Mouse (Mus musculus) kidney, embryonic 15.5 days (tissue): Measurements from ENCODE around the gene Gm8082. TPM values are rescaled to one million over a fixed set of nuclear protein-coding genes. Genes with fewer than 3 reads are reported as not detected.
"Not testable (repeated sequence)": the region's sequence is repeated elsewhere in the genome, so short reads cannot be mapped to it uniquely, and the experiment has no call there.

ENCODE experiments used
- ATAC-seq: fragments of 200-750 bp; cut with Nextera tagmentation; replicated peaks from 2 replicates; pipeline ENCODE4 v1.8.0; 2017; ENCODE audit warnings: moderate TSS enrichment; ENCODE audit not compliant: low FRiP score
- H3K27ac ChIP-seq: fragments of 300-500 bp; sonication (generic); 2 replicates; pipeline ENCODE4 v1.5.1; 2015; ENCODE audit warnings: mild to moderate bottlenecking, inconsistent platforms
- H3K27me3 ChIP-seq: fragments of 300-500 bp; sonication (generic); 2 replicates; pipeline ENCODE4 v1.6.1; 2015; ENCODE audit warnings: inconsistent platforms
- H3K36me3 ChIP-seq: fragments of 300-500 bp; sonication (generic); 2 replicates; pipeline ENCODE4 v1.6.1; 2015; ENCODE audit warnings: inconsistent platforms
- H3K4me1 ChIP-seq: fragments of 300-500 bp; sonication (generic); 2 replicates; pipeline ENCODE4 v1.6.1; 2015; ENCODE audit warnings: inconsistent platforms
- H3K4me2 ChIP-seq: fragments of 300-500 bp; sonication (generic); 2 replicates; pipeline ENCODE4 v1.6.1; 2015; ENCODE audit warnings: moderate library complexity, mild to moderate bottlenecking, inconsistent platforms
- H3K4me3 ChIP-seq: fragments of 300-500 bp; sonication (generic); replicated peaks from 2 replicates; pipeline ENCODE4 v1.5.1; 2015; ENCODE audit warnings: mild to moderate bottlenecking, inconsistent platforms
- H3K9ac ChIP-seq: fragments of 300-500 bp; sonication (generic); 2 replicates; pipeline ENCODE4 v1.6.1; 2015; ENCODE audit warnings: mild to moderate bottlenecking, inconsistent platforms
- H3K9me3 ChIP-seq: fragments of 300-500 bp; sonication (generic); replicated peaks from 2 replicates; pipeline ENCODE4 v1.6.1; 2016; ENCODE audit warnings: inconsistent platforms
- WGBS: fragments of 180-500 bp; shearing (Covaris S2); methylation state at CpG from one replicate; pipeline ENCODE4 v1.1.7; 2015; ENCODE audit warnings: mixed read lengths; 5-methylcytosine and 5-hydroxymethylcytosine counted together
- polyA plus RNA-seq: library from polyadenylated mRNA; unstranded; fragments of >200 nt; fragmentation: Nextera tagmentation; extraction: Ambion mirVana; gene quantifications from 2 replicates; pipeline ENCODE4 v1.2.1, GENCODE M21; 2015

The Gm8082 gene
- not detected in 2 replicates for polyA plus RNA-seq

DNA sequence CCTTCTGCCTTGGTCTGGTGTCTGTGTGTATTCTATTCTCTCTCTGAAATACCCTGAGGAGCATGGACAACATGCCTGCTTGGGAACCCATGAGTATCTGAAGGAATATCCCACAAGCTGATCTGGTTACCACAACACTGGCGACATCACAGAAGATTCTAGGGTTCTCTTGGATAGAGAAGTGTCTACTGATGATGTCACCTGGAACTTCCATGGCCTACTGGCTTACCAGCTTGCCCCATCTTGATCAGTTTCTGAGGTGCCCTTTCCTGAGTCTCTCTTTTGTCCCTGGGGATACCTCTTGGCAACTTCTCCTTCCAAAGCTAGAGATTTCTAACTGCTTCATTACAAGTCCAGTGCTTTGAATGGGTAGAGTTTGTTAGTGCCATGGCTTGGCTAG is at the start of gene Gm8082:
TSS of gene Gm8082 (minus strand) at position 101 of the 400 bp plus-strand sequence.
- not testable (repeated sequence) for H3K9ac ChIP-seq, H3K27me3 ChIP-seq, H3K36me3 ChIP-seq, H3K4me1 ChIP-seq, H3K4me3 ChIP-seq, ATAC-seq, H3K27ac ChIP-seq, H3K4me2 ChIP-seq, H3K9me3 ChIP-seq
- WGBS, result no CpG with 5 or more reads among the region's 1 CpGs

DNA sequence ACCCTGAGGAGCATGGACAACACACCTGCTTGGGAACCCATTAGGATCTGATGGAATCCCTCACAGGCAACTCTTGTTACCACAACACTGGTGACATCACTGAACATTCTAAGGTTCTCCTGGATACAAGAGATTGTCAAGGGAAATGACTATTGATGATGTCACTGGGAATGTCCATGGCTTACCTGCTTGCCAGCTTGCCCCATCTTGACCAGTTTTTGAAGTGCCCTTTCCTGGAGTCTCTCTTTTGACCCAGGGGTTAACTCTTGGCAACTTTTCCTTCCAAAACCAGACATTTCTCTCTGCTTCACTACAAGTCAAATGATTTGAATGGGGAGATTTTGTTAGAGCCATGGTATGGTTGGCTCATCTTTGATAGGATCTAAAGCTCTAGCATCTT is 22.1 kb upstream of the Gm8082 start, which contains the start of gene Gm10376:
TSS of gene Gm10376 (minus strand) at position 101 of the 400 bp plus-strand sequence.
- not testable (repeated sequence) for H3K27ac ChIP-seq, H3K4me2 ChIP-seq, H3K27me3 ChIP-seq, ATAC-seq, H3K9me3 ChIP-seq, H3K4me3 ChIP-seq, H3K4me1 ChIP-seq, H3K9ac ChIP-seq, H3K36me3 ChIP-seq

Other genes starting within 250 kb of the Gm8082 start
- gene Gm3015, start 224.8 kb downstream of the Gm8082 start, polyA plus RNA-seq, result not detected in 2 replicates
- gene Gm10377, start 195.6 kb downstream of the Gm8082 start, polyA plus RNA-seq, result not detected in 2 replicates
- not detected in 2 replicates for gene Gm21977, start 140.1 kb downstream of the Gm8082 start, polyA plus RNA-seq
- not detected in 2 replicates for gene Gm10376, start 22.0 kb upstream of the Gm8082 start, polyA plus RNA-seq
- not detected in 2 replicates for gene Gm8094, start 83.0 kb upstream of the Gm8082 start, polyA plus RNA-seq
- gene Gm8104, start 107.0 kb upstream of the Gm8082 start, polyA plus RNA-seq, result not detected in 2 replicates
- not detected in 2 replicates for gene Gm7233, start 186.2 kb upstream of the Gm8082 start, polyA plus RNA-seq
- not detected in 2 replicates for gene Gm8122, start 241.7 kb upstream of the Gm8082 start, polyA plus RNA-seq